Mouse (Mus musculus) heart, postnatal 4 days (tissue): ENCODE results near the gene Gk5. TPM values are rescaled to one million over a fixed set of nuclear protein-coding genes. Genes with fewer than 3 reads are reported as not detected.
A peak's percentile ranks its signal among the peaks of the same experiment; 100 is the strongest.
"Not testable (repeated sequence)": the region's sequence is repeated elsewhere in the genome, so short reads cannot be mapped to it uniquely, and the experiment has no call there.

Experiments
- DNase-seq: peaks from one replicate; pipeline ENCODE4 v3.0.0; 2021
- total RNA-seq, 2 experiments: library from RNA; stranded (reverse); gene quantifications; 2 replicates each; pipeline ENCODE4 v1.2.3; 2021

Gene Gk5
- total RNA-seq: 1 to 10 TPM; 5.1 to 5.5 TPM

DNA sequence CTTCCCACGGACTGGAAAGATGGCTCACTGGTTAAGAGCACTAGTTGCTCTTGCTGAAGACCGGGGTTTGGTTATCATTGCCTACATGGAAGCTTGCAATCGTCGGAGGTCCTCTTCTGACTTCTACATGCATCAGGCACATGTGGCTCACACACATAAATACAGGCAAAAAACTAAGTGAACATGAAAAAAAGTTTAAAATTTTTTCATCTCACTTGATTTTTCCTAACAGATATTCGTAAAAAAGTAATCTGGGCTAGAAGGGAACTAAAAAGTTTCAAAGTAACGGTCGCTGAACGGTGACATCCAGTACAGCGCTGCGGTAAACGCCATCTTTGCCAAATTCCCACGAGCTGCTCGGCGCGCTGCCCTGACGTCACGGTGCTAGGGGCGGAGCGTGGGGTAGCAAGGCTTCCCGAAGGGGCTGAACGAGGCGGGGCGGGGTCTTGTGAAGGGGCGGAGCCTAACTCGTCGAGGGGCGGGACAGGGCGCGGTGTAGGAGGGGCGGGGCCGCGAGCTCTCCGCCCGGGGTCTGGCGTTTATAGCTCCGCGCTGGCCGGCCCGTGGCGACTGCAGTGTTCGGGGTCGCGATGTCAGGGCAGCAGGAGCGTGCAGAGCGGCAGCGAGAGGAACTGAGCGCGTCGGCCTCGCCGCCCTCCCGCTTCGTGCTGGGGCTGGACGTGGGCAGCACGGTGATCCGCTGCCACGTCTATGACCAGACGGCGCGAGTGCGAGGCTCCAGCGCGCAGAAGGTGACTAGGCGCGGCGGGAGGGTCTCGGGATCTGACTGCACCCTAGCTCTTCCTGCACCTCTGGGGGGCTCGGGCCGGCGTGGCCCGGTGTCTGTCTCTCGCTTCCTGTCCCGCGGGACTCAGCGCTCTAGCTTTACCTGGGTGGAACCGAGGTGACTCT, at the start of gene Gk5:
Gene Gk5, plus strand, starts transcription at position 502 of the 912 bp plus-strand sequence.
- peak; percentile 100 for DNase-seq

DNA sequence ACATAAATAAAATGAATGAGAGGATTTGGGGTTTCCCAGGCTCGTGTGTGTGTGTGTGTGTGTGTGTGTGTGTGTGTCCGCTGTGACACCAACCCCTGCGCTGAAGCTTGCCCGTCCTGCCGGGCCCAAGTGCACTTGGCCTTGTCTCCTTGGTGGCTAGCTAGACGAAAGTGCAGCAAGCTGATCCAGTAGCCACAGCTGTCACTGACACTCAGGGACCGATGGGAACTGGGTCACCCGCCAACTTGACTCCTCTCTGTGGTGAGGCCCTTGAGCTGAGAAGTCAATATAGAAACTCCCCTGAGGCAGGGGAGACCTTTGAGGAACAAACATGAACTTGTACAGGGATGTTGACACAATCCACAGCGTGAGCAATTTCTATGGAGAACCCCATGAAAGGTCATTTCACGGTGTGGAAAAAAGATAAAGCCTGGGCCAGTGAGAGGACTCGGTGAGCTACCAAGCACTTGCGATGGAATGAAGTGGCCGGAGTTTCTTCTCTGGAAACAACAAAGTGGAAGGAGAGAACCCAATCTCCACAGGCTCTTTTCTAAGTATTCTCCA, 40.3 kb upstream of the Gk5 start:
- DNase-seq: no peak

DNA sequence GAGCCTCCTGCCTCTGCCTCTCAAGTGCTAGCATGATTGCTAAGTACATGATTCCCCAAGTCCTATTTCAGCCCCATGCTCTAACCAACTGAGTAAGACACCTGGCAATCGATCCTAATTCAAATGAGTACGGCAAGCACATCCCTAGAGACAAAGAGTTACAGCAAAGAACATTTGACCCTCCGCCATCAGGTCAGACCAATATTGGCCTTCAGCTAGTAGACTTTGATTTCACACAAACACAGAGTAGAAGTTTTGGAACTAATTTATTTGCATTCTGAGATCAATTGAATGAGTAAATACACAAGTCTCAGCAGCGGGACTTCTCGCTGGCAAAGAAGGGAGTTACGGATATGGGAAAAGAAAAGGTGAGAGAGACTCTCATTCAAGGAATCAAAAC, 33.9 kb upstream of the Gk5 start:
- no peak for DNase-seq

DNA sequence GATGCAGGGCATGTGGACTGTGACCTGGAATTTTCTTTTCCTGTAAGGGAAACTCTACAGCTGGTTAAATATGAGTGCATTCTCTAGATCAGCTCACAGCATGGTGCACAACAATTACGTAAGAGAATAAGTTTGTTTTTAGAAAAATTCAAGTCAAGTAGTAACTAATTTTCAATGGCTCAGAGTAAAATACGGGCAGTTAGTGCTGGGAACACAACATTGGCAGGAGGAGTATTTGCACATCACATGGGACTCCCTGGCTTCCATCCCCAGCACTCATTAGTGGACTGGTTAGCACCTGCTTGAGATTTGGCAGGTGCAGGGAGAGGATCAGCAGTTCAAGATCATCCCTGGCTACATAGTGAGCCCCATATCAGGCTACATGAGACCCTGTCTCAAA, 31.5 kb upstream of the Gk5 start:
- DNase-seq: no peak

DNA sequence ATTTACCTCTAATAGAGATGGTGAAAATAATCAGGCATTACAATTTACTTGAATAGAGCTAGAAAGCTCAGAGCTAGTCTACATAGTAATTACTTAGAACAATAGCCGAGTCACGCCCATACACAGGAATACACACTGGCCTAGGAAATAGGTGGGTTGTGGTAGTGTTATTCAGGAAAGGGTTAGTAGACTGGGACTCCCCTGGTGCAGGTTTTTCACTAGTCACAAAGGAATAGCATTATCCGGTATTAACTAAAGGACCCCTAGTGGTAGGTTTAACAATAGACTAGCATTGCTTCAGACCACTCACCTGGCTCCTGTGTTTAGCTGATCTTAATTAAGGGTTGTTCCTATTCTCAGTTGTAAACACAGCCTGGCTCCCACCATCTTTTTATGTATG, 30.7 kb upstream of the Gk5 start:
- not testable (repeated sequence) for DNase-seq

DNA sequence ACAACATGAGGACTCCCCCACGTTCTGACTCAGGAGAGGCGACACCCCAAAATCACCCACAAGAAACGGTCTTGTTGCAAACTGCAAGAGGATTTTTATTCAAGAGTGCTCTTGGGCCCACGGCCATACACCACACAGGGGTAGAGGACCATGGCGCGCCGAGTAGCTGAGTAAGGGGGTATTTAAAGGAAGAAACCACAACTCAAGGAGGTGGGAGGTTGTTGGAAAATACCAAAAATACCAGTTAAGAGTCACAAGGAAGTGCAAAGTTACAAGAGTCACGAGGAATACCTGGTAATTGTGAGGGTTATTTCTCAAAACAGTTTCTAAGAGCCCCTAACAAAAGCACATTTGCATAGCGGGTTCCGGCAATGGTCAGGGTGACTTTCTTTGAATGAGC, 26.5 kb upstream of the Gk5 start:
- not testable (repeated sequence) for DNase-seq

DNA sequence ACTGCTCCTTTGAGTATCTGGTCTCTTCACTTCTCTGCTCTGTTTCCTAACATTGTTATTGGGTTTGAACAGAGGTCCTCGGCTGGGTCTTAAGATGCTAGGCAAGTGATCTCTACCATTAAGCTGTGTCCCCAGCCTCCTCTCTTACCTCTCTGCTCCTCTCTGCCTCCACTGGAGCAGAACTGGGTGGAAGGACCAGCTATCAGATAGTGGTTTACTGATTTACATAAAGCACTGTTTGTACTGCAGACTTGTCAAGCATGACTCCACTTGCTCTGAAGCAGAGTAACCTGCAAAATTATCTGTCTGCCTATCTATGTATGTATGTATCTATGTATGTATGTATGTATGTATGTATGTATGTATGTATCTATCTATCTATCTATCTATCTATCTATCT, 25.9 kb upstream of the Gk5 start:
- DNase-seq: no peak

DNA sequence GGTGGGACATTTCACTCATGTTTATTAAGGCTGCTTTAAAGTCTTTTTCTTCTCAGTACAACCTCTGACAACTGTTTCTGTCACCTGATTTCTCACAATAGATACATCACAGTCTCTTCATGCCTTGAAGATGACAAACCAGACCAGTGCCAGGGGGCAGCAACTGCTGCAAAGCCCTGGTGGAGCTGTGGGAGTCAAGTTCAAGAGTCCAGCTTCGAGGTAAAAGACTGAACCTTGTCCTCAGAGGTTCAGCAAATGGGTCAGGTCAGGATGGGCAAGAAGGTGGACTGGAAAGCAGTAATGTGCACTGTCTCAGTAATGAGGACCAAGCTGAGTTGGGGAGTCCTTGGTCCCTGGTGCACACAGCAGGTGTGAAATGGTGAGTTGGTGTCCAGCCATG, 24.8 kb upstream of the Gk5 start:
- DNase-seq: no peak

DNA sequence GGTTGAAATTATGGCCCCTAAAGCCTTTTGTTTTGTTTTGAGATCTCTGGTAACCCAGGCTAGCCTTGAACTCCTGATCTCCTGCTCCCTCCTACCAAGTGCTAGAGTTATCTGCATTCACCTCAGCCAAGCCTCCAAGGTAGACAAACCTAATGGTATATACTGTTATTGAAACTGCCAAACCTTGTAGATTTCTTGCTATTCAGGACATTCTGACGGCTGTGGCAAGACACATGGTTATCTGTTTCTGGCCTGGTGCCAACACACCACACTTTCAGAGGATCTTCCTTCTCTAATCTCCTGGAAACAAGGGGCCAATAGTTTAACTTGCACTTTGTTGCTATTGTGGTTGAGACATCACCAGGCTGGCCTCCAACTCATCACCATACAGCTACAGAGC, 24.0 kb upstream of the Gk5 start:
- DNase-seq: no peak

GRCm38 (mm10) chr9:96102846-96103245, 16.3 kb upstream of the Gk5 start:
- DNase-seq: no peak

DNA sequence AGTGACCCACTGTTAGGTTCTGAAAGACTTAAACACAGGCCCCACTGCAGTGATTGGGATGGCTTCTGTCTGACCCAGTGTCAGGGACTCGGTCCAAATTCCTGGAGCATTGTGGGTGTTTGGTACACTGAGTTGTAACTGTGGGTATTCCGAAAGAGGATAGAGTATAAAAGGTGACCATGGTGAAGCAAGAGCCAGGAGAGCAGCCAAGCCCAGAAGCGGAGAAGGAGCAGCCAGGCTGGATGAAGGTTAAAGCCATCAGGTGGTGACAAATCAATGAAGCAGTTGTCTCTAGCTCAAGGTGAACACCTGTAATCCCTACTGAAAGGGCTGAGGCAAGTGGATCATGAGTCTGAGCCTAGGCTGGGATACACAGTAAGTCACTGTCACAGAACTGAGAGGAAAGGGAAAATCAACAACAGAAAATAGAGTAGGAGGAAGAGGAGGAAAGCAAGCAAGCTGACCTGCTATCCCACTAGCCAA, 6.2 kb upstream of the Gk5 start:
- no peak for DNase-seq

- no peak for DNase-seq
These were observed 2.4 kb upstream of the Gk5 start for GRCm38 (mm10) chr9:96116801-96117200.

DNA sequence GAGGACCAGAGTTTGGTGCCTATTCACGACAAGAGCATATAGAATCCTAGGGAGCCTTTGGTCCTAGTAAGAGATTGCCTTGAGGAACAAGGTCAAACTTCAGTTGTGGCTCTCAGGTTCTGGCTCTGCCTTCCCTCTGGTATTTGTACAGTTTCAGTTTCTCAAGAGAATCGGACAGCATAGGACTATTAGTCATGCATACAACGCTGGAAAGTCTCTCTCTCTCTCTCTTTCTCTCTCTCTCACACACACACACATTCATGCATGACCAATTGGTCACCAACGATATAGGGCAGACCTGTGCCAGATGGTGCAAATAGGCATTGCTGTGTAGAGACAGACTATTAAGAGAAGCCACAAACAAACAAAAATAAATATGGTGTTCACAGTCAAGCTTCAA, 946 bp upstream of the Gk5 start:
- DNase-seq: no peak

DNA sequence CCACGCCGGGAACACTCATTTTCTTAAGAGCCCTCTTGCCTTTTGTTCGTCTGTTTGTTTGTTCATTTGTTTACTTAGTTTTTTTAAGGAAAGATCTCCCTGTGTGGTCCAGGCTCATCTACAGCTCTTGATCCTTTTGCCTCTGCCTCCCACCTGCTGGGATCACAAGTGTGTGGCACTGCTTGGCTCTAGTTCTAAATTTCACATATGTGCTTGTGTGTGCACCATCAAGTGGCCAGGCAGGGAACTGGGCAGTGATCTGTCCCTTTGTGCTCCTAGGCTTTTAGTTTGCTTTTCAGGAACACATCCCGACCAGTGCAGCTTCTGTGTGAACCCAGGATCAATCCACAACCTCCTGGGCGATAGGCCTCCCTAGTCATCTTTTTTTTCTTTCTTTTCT, 8.8 kb downstream of the Gk5 start:
- DNase-seq: no peak

DNA sequence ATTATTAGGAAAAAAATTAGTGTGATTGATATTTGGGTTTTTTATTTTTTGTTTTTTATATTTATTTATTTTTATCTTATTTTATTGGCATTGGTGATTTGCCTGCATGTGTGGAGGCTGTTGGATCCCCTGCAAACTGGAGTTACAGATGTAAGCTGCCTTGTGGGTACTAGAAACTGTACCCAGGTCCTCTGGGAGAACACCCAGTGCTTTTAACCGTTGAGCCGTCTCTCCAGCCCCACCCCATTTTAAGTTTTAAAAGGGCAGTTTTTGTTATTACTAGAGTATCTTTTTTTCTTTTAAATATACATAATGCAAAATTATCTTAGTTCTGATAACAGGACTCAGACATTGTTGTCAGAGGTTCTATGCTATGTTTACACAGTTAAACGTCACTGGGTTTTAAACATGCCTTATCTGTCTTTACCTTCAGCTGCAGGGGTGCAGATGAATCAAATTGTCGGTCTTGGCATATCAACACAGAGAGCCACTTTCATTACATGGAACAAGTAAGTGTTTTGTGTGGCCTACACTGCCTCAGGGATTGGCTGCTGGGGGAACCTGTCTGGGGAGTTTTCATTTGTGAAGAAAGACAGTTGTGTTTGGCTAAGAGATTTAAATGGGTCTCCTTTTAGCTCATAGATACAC, 13.9 kb downstream of the Gk5 start:
- DNase-seq: no peak

GRCm38 (mm10) chr9:96134470-96134869, 15.3 kb downstream of the Gk5 start:
- DNase-seq: no peak

DNA sequence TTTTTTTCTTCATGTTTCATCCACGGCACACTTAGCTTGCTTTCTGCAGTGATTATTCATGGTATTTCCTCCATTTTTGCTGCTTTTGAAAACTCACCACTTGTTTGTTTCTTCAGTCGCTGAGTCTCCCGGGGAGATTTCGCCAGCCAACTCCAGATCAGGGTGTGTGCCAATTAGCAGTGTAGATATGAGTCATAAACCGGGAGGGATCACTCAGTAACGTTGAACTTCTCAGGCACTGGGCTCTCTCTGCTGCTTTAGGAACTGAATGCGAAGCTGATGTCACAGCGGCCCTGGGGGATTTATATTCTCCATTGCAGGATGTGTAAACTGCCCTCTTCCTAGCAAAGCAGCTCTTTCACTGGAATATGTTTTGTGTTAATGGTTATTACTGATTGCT, 15.8 kb downstream of the Gk5 start:
- DNase-seq: peak; percentile 72

- DNase-seq: no peak
These were observed 16.3 kb downstream of the Gk5 start for GRCm38 (mm10) chr9:96135461-96135860.

DNA sequence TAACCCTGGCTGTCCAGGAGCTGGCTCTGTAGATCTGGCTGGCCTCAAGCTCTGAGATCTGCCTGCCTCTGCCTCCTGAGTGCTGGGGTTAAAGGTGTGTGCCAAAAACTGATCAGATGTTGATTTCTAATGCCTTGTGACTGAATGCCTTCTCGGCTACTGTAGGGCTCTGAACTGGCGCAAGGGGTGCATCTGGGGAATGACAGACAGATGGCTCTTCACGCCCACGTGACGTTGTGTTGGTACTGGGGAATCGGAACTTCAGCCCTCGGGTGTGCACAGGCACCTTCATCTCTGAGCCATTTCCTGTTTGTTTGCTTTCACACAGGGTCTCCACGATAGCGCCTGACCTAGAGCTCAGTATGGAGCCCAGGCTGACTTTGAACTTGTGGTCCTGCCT, 19.8 kb downstream of the Gk5 start:
- DNase-seq: no peak

- no peak for DNase-seq
These were observed 20.7 kb downstream of the Gk5 start for GRCm38 (mm10) chr9:96139876-96140275.

- no peak for DNase-seq
These were observed 21.8 kb downstream of the Gk5 start for GRCm38 (mm10) chr9:96140931-96141330.

DNA sequence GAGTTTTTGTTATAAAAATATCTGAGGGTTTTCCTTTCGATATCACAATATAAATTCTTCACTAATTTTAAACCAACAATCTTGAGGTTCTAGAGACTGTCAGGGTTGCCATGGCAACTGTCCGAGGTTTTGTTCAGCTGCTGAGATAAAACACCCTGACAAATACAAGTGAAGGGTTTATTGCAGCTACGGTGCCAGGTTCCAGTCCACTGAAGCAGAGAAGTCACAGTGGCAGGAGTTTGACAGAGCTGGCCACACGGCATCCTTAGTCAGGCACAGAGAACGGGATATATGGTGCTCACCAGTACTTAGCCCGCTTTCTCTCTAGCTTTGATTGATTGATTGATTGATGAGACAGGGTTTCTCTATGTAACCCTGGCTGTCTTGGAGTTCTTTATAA, 23.3 kb downstream of the Gk5 start:
- DNase-seq: no peak

DNA sequence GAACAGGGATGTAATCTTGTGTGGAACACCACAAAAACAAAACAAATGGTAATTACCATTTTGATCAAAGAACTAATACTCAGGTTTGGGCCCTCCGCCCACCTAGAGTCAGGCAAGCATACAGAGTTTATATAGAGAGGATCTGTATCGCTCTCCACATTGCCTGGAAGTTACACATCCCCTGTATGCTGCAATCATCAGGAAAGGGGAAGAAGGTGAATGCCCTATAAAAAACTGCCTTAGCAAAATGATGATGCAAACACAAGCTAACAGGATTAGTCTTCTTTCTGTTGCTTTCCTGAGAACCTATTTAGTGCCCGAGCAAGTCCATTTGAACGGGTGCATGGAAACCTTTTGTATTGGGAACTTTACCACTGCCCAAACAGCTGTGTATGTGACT, 24.5 kb downstream of the Gk5 start:
- DNase-seq: no peak

DNA sequence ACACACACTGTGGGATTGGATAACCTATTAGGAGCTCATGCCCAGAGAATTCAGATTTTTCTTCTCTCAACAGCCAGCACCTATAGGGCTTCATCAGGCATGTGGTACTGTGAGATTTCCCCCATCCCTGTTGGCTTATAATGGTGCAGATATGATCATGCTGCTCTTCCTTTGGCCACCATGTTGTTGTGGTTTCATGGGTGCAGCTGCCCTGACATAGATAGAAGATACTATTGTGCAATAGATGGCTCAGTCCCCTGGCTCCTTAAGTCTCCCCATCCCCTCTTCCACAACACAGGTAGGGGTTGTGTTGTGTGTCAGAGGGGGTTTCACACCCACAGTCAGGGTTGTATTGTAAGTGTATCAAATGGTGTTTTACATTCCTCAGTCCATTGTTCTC, 25.7 kb downstream of the Gk5 start:
- DNase-seq: no peak
